Mouse (Mus musculus) bone marrow macrophage, adult 2 months (primary cell): Measurements from ENCODE around the gene Lrrc26.

ENCODE experiments used
- CTCF ChIP-seq: IDR thresholded peaks from 2 replicates; pipeline ENCODE4 v1.5.1; 2012; ENCODE audit warnings: low read depth, mild to moderate bottlenecking, low read length, moderate library complexity
- POLR2A ChIP-seq: IDR thresholded peaks from 2 replicates; pipeline ENCODE4 v1.6.1; 2012; ENCODE audit warnings: mild to moderate bottlenecking, low read depth, low read length, borderline replicate concordance

GRCm38 (mm10) chr2:25266720-25267119 lies 23.0 kb upstream of the Lrrc26 start:
- TF ChIP-seq CTCF, result no peak
- TF ChIP-seq POLR2A, result no peak
